Mouse (Mus musculus) forebrain, postnatal 0 days (tissue): ENCODE measurements at regions not wholly inside any gene's neighbourhood (a gene's known extent, or its start where the extent isn't known, plus 50 kb on each side); places are given as distances from the start of the nearest gene placed in this dataset.

Source experiments
- ATAC-seq: fragments of 200-750 bp; cut with Nextera tagmentation; 2 replicates; pipeline ENCODE4 v1.8.0; 2017; ENCODE audit warnings: mild to moderate bottlenecking, moderate library complexity
- DNase-seq: peaks from one replicate; pipeline ENCODE4 v3.0.0-alpha.2; 2015
- H3K27ac ChIP-seq: fragments of 300-500 bp; sonication (generic); 2 replicates; pipeline ENCODE4 v1.5.1; 2014; ENCODE audit warnings: low read depth, mild to moderate bottlenecking, antibody characterized with exemption, low read length, moderate library complexity, mixed read lengths
- H3K27me3 ChIP-seq: fragments of 300-500 bp; sonication (generic); 2 replicates; pipeline ENCODE4 v1.6.1; 2014; ENCODE audit warnings: mild to moderate bottlenecking, low read length, mixed read lengths; ENCODE audit not compliant: insufficient read depth
- H3K36me3 ChIP-seq: fragments of 300-500 bp; sonication (generic); 2 replicates; pipeline ENCODE4 v1.6.1; 2014; ENCODE audit warnings: mild to moderate bottlenecking, moderate library complexity; ENCODE audit not compliant: insufficient read depth
- H3K4me1 ChIP-seq: fragments of 300-500 bp; sonication (generic); 2 replicates; pipeline ENCODE4 v1.6.1; 2014; ENCODE audit warnings: antibody characterized with exemption; ENCODE audit not compliant: insufficient read depth
- H3K4me2 ChIP-seq: fragments of 300-500 bp; sonication (generic); 2 replicates; pipeline ENCODE4 v1.6.1; 2014; ENCODE audit warnings: low read depth, mild to moderate bottlenecking, moderate library complexity
- H3K4me3 ChIP-seq: fragments of 300-500 bp; sonication (generic); 2 replicates; pipeline ENCODE4 v1.5.1; 2014; ENCODE audit warnings: low read depth, low read length, mixed read lengths
- H3K9ac ChIP-seq: fragments of 300-500 bp; sonication (generic); 2 replicates; pipeline ENCODE4 v1.6.1; 2014; ENCODE audit warnings: mild to moderate bottlenecking
- H3K9me3 ChIP-seq: fragments of 300-500 bp; sonication (generic); 2 replicates; pipeline ENCODE4 v1.6.1; 2016; ENCODE audit warnings: low read length
- CTCF ChIP-seq: sonication (generic); IDR thresholded peaks from 2 replicates; pipeline ENCODE4 v1.5.1; 2016; ENCODE audit warnings: antibody characterized with exemption, control low read depth, low read depth
- WGBS: fragments of 180-500 bp; shearing (Covaris S2); extraction: QIAGEN DNeasy Blood & Tissue Kit; methylation state at CpG from one replicate; pipeline ENCODE4 v1.1.7; 2014; 5-methylcytosine and 5-hydroxymethylcytosine counted together

- Histone ChIP-seq H3K9me3 (no peaks in the 10 kb centered on the region), H3K36me3 (no peaks in the 10 kb centered on the region), H3K27me3 (no peaks in the 10 kb centered on the region), H3K4me1 (no peaks in the 10 kb centered on the region), H3K4me2 (no peak overlapping the region), H3K4me3 (no peak overlapping the region), H3K9ac (no peak overlapping the region), H3K27ac (no peak overlapping the region)
- DNase-seq (no peak), ATAC-seq (no peak)
- no peak for TF ChIP-seq CTCF
Observed at GRCm38 (mm10) chr6:11109773-11110172, 797.5 kb downstream of the Ndufa4 start.

GRCm38 (mm10) chr6:11108346-11108966 is 798.8 kb downstream of the Ndufa4 start:
- no peaks in the 10 kb centered on the region for H3K4me1 ChIP-seq
- DNase-seq, result no peak
- no peak overlapping the region for H3K4me3 ChIP-seq
- no peak for TF ChIP-seq CTCF
- H3K9me3 ChIP-seq, result no peaks in the 10 kb centered on the region
- H3K9ac ChIP-seq, result no peak overlapping the region
- no peak overlapping the region for H3K4me2 ChIP-seq
- H3K27me3 ChIP-seq, result no peaks in the 10 kb centered on the region
- H3K36me3 ChIP-seq, result no peaks in the 10 kb centered on the region
- no peak for ATAC-seq
- no peak overlapping the region for H3K27ac ChIP-seq
- WGBS, result 66% methylated on average over 7 of the region's 7 CpGs

- Histone ChIP-seq H3K4me2 (no peak overlapping the region), H3K4me3 (no peak overlapping the region), H3K36me3 (no peaks in the 10 kb centered on the region), H3K4me1 (no peaks in the 10 kb centered on the region), H3K27ac (no peak overlapping the region), H3K27me3 (no peaks in the 10 kb centered on the region), H3K9ac (no peak overlapping the region), H3K9me3 (no peaks in the 10 kb centered on the region)
- peak; percentile 3 for DNase-seq
- WGBS, result 55% methylated on average over 3 of the region's 3 CpGs
- peak; percentile 48; the same call in 1 of the 2 replicates for ATAC-seq
- no peak for TF ChIP-seq CTCF
Observed at GRCm38 (mm10) chr6:11103415-11103814, 803.9 kb downstream of the Ndufa4 start.

- 39% methylated on average over 3 of the region's 3 CpGs for WGBS
- Histone ChIP-seq H3K4me3 (no peak overlapping the region), H3K4me1 (no peaks in the 10 kb centered on the region), H3K4me2 (no peak overlapping the region), H3K27me3 (no peaks in the 10 kb centered on the region), H3K9me3 (no peaks in the 10 kb centered on the region), H3K9ac (no peak overlapping the region), H3K27ac (no peak overlapping the region), H3K36me3 (no peaks in the 10 kb centered on the region)
- ATAC-seq (no peak), DNase-seq (peak; percentile 2)
- TF ChIP-seq CTCF, result no peak
Observed at GRCm38 (mm10) chr6:11060961-11061583, 846.2 kb downstream of the Ndufa4 start.
